In genomic region chr11:63099390-63099789, GRCm38 (mm10) we compare ENCODE assay signal across 18 mouse cellular contexts. TPM values are rescaled to one million over a fixed set of nuclear protein-coding genes. Genes with fewer than 3 reads are reported as not detected.
"Had no signal": no experiment of that assay in that cellular context is flagged by ENCODE, and none has a peak within 500 bp of the region (broad histone marks: within the 10 kb centered on the region; RNA-seq: fewer than 3 reads in every experiment).

No protein-coding gene starts in this region.

- ATAC-seq: midbrain, embryonic 16.5 days had no signal

- H3K9me3 ChIP-seq: limb, embryonic 13.5 days; midbrain, embryonic 12.5 days; stomach, embryonic 15.5 days had no signal

- H3K36me3 ChIP-seq: limb, embryonic 13.5 days; midbrain, embryonic 12.5 days; stomach, embryonic 15.5 days had no signal

- H3K27me3 ChIP-seq: limb, embryonic 13.5 days; midbrain, embryonic 12.5 days; stomach, embryonic 15.5 days had no signal

- H3K9ac ChIP-seq: limb, embryonic 13.5 days; liver, embryonic 14.5 days; midbrain, embryonic 12.5 days; stomach, embryonic 15.5 days had no signal

- DNase-seq: kidney, adult 8-10 months; kidney, postnatal 36 days; left cerebral cortex, postnatal 4 days; lung, adult 18-20 months; right cerebral cortex, postnatal 14 days; thymus, postnatal 36 days had no signal

- H3K4me1 ChIP-seq: midbrain, embryonic 12.5 days; stomach, embryonic 15.5 days had no signal

- H3K27ac ChIP-seq: layer of hippocampus, adult 2 months; limb, embryonic 13.5 days; liver, embryonic 14.5 days; midbrain, embryonic 12.5 days; stomach, embryonic 15.5 days had no signal

- H3K4me2 ChIP-seq: limb, embryonic 13.5 days; midbrain, embryonic 12.5 days; stomach, embryonic 15.5 days had no signal

- H3K4me3 ChIP-seq: layer of hippocampus, adult 2 months; limb, embryonic 13.5 days; midbrain, embryonic 12.5 days; stomach, embryonic 15.5 days had no signal

RNA-seq across cellular contexts. Expression of gene Pmp22, which starts 29.4 kb away (rescaled TPM):
- total RNA-seq: megakaryocyte-erythroid progenitor cell, adult 5-6 weeks had no signal

RNA-seq across cellular contexts. Expression of gene Tekt3, which starts 37.9 kb away (rescaled TPM):
- total RNA-seq: liver, adult 2 months; megakaryocyte-erythroid progenitor cell, adult 5-6 weeks had no signal
- polyA plus RNA-seq: kidney, embryonic 16.5 days; liver, adult 2 months; liver, embryonic 14.5 days; midbrain, embryonic 12.5 days; midbrain, embryonic 16.5 days; neural tube, embryonic 14.5 days; spleen, adult 2 months; stomach, embryonic 15.5 days; thymus, postnatal 0 days had no signal
